Mouse (Mus musculus) megakaryocyte-erythroid progenitor cell, adult 5 weeks (primary cell): Measurements from ENCODE around the gene Pcp2. TPM values are rescaled to one million over a fixed set of nuclear protein-coding genes. Genes with fewer than 3 reads are reported as not detected.

Experiments used
- polyA plus RNA-seq: library from polyadenylated mRNA; stranded (reverse); fragments of >175 nt; gene quantifications from 2 replicates; pipeline ENCODE4 v1.2.3, GENCODE M21; 2012

The Pcp2 gene
- polyA plus RNA-seq: not detected in 2 replicates

DNA sequence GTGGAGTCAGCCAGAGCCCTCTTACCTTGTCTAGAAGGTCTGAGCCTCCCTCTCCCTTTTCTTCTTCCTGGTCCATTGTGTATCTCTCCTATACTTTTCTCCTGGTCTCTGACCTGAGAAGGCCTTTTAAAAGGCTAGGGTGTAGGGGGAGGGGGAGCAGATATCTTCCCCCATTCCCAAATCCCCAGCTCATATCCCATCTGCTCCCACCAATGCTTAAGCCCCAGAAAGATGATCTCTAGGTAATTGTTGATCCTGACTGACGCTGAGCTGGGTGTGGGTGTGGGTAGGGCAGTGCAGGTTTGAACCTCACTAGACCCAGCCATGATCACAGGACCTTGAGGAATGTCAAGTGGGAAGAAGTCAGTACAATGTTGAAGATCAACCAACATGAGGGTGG, at the start of gene Pcp2:
TSS of gene Pcp2 (minus strand) at position 101 of the 400 bp plus-strand sequence.

GRCm38 (mm10) chr8:3671980-3672491, 46.7 kb upstream of the Pcp2 start, which contains the start of gene Fcor:
TSS of gene Fcor (minus strand) at chr8:3672362.

DNA sequence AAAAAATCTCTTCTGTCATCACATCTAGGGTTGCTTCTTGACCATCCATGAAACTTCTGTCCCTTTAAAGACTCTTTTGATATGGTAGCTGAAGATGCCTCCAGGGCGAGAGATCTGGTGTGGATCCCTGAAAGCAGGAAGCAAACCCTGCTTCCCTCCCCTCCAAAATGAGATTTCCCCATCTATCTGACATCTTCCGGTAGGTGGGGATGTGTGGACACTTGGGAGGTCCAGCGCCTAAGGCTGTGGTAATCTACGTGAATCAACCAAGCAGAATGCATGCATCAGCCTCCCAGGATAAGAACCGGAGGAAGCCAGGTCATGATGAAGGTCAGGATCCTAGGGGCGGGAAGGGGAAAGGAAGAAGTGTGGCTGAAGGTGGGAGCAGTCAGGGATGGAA, 40.2 kb upstream of the Pcp2 start, which contains the start of gene Mcemp1:
TSS of gene Mcemp1 (plus strand) at position 248 of the 400 bp plus-strand sequence.

GRCm38 (mm10) chr8:3655526-3655925, 30.2 kb upstream of the Pcp2 start, which contains the start of gene Retn:
TSS of gene Retn (plus strand) at chr8:3655770.

GRCm38 (mm10) chr8:3630647-3631477, 5.5 kb upstream of the Pcp2 start, which contains the start of gene Stxbp2:
TSS of gene Stxbp2 (plus strand) at chr8:3630955.

DNA sequence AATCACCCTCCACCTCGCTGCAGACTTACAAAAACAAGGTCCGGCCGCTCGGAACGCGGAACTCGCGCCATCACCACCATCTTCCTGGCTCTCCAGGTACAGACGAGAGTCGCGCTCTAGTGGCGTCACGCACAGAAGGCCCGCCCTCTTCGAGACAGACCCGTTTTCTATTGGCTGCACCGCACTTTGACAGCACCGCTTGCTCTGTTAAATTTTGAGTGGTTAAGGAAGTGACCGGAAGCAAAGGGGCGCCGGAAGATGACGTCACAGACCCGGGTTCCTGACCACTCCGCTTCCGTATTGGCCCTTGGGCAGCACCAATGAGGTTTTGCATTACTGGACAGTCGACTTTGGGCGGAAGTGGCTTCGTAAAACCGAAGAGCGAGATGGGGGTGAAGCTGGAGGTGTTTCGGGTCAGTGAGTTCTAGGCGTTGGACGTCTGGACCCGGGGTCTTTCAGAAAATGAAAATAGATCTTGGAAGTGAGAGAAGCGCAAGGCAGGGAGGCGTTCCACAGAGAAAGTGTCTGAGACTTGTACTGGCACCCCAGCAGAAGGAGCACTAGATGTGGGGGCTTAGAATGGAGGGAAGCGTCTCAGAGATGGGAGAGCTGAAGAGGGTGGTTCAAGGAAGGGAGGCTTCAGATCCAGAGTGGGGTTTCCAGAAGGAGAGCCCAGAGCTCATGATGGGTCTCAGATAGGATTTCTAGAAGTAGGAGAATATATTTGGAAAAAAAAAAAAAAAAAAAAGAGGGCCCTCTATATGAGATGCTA, 4.0 kb downstream of the Pcp2 start, which contains the start of the genes Xab2 and Pet100:
TSS of gene Xab2 (minus strand) at position 118 of the 772 bp plus-strand sequence.
TSS of gene Pet100 (plus strand) at position 350 of the 772 bp plus-strand sequence.

GRCm38 (mm10) chr8:3586993-3587390, 38.4 kb downstream of the Pcp2 start, which contains the start of gene Camsap3:
TSS of gene Camsap3 (plus strand) at chr8:3587293.

Other genes with a start within 250 kb of the Pcp2 start
- gene Arhgef18, start 232.5 kb downstream of the Pcp2 start, polyA plus RNA-seq: 71.7 and 87.9 TPM in 2 replicates
- gene Pex11g, start 157.9 kb downstream of the Pcp2 start, polyA plus RNA-seq: 1.5 and 2.5 TPM in 2 replicates
- 0.84 and 2.1 TPM in 2 replicates for gene Tex45, start 154.7 kb downstream of the Pcp2 start, polyA plus RNA-seq
- gene Zfp358, start 132.4 kb downstream of the Pcp2 start, polyA plus RNA-seq: 29.0 and 32.0 TPM in 2 replicates
- 235 and 263 TPM in 2 replicates for gene Mcoln1, start 125.1 kb downstream of the Pcp2 start, polyA plus RNA-seq
- gene Pnpla6, start 110.2 kb downstream of the Pcp2 start, polyA plus RNA-seq: 16.6 and 22.7 TPM in 2 replicates
- gene C330021F23Rik, start 57.6 kb downstream of the Pcp2 start, polyA plus RNA-seq: not detected in 2 replicates
- 2.4 and 4.9 TPM in 2 replicates for gene Camsap3, start 38.3 kb downstream of the Pcp2 start, polyA plus RNA-seq
- gene Xab2, start 4.2 kb downstream of the Pcp2 start, polyA plus RNA-seq: 51.6 and 63.7 TPM in 2 replicates
- 29.3 and 51.7 TPM in 2 replicates for gene Pet100, start 4.0 kb downstream of the Pcp2 start, polyA plus RNA-seq
- gene Stxbp2, start 5.4 kb upstream of the Pcp2 start, polyA plus RNA-seq: 427 and 433 TPM in 2 replicates
- gene Retn, start 30.2 kb upstream of the Pcp2 start, polyA plus RNA-seq: 0.27 TPM in 1 of 2 replicates, not detected in the other
- 0.38 and 1.2 TPM in 2 replicates for gene Mcemp1, start 40.2 kb upstream of the Pcp2 start, polyA plus RNA-seq
- 4.1 and 4.9 TPM in 2 replicates for gene Fcor, start 46.8 kb upstream of the Pcp2 start, polyA plus RNA-seq
- 34.8 and 35.6 TPM in 2 replicates for gene Trappc5, start 50.8 kb upstream of the Pcp2 start, polyA plus RNA-seq
- 0.05 and 0.39 TPM in 2 replicates for gene Fcer2a, start 68.6 kb upstream of the Pcp2 start, polyA plus RNA-seq
- gene Clec4g, start 95.1 kb upstream of the Pcp2 start, polyA plus RNA-seq: not detected in 2 replicates
- gene Cd209a, start 123.4 kb upstream of the Pcp2 start, polyA plus RNA-seq: 0.40 TPM in 1 of 2 replicates, not detected in the other
- gene Cd209e, start 228.8 kb upstream of the Pcp2 start, polyA plus RNA-seq: not detected in 2 replicates